Mouse (Mus musculus): ENCODE measurements around the gene 2300002M23Rik. TPM values are rescaled to one million over a fixed set of nuclear protein-coding genes. Genes with fewer than 3 reads are reported as not detected.

2300002M23Rik gene
- polyA plus RNA-seq (2012; rRNA removed; ENCODE audit: low replicate concordance) = not detected in 2 replicates

DNA sequence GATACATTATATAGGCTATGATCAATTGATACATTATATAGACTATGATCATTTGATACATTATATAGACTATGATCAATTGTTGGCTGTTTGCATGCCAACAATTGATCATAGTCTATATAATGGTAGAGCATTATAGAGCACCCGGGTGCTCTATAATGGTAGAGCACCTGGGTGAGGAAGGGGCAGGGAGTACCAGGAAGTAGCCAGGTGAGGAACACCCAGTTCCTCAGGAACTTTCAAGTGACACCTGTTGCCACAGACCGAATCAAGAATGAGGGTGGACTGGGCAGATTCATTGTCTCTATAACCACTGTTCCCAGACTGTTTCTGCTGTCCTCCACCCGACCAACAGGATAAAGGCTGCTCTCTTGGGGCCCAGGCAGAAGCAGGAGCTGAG, at the start of gene 2300002M23Rik:
TSS of gene 2300002M23Rik (plus strand) at position 301 of the 400 bp plus-strand sequence.

DNA sequence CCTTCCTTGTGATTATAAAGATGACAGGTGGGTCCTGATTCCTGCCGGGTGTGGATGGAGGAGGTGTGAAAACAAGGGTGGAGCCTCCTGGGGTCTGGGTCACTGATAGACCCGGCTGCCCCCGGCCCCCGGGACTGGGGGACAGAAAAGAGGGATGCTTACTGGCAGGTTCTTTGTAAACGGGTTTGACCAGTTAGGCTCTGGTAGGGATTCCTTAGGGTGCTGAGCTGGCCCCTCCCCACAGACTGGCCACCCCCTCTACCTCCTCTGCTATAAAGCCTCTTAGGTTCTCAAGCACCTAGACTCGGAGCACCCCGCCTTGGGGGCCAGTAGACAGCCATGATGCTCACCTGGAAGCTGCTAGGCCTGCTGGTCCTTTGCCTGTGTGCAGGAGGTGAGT, 34.3 kb upstream of the 2300002M23Rik start, which contains the start of gene Psors1c2:
TSS of gene Psors1c2 (plus strand) at position 301 of the 400 bp plus-strand sequence.

DNA sequence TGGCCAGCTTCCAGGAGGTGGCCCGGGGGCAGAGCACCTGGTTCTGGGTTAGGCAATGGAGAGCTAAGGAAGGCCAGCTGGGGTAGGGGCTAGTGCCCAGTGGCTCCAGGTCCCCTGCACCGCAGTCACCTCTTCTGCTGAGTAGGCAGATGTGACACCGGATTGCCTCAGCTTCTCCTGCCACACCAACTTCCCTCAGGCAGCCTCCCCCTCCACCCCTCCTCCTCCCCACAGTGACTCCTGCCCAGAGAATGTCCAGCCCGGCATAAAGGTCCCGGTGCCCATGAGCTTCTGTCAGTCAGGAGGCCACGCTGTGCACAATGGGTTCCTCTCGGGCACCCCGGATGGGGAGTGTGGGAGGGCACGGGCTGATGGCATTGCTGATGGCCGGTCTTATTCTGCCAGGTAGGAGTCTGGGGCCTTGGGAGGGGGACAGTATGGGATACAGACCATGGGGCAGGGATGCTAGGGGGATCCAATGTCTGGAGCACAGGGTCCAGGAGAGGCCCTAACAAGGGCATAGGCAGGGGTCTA, 15.3 kb upstream of the 2300002M23Rik start, which contains the start of gene Cdsn:
TSS of gene Cdsn (plus strand) at position 248 of the 534 bp plus-strand sequence.

DNA sequence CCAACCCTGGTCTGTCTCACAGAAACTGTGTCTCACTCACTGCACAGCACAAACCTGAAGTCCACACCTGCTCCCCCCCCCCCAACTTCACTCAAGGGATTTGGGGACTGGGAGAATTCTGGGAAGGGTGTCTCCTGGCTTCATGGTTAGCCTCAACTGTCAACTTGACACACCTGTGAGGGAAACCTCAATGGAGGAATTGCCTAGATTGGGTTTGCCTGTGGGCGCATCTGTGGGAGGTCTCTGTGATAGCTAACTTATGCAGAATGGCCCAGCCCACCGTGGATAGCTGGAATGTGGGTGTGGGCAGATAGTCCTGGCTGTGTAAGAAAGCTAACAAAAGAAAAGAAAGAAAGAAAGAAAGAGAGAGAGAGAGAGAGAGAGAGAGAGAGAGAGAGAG, 34.0 kb downstream of the 2300002M23Rik start, which contains the start of gene Sfta2:
TSS of gene Sfta2 (plus strand) at position 301 of the 400 bp plus-strand sequence.

Other genes with a start within 250 kb of the 2300002M23Rik start
- 28.5 and 65.5 TPM in 2 replicates for gene H2-Q1, start 247.0 kb upstream of the 2300002M23Rik start, polyA plus RNA-seq (2012; rRNA removed; ENCODE audit: low replicate concordance)
- 350 and 1,003 TPM in 2 replicates for gene H2-Q2, start 225.2 kb upstream of the 2300002M23Rik start, polyA plus RNA-seq (2012; rRNA removed; ENCODE audit: low replicate concordance)
- gene H2-Q4, start 187.8 kb upstream of the 2300002M23Rik start, polyA plus RNA-seq (2012; rRNA removed; ENCODE audit: low replicate concordance) = 97.7 and 164 TPM in 2 replicates
- gene H2-Q6, start 142.6 kb upstream of the 2300002M23Rik start, polyA plus RNA-seq (2012; rRNA removed; ENCODE audit: low replicate concordance) = 16.0 and 40.0 TPM in 2 replicates
- gene H2-Q7, start 128.3 kb upstream of the 2300002M23Rik start, polyA plus RNA-seq (2012; rRNA removed; ENCODE audit: low replicate concordance) = 49.5 and 117 TPM in 2 replicates
- 11.4 and 14.5 TPM in 2 replicates for gene H2-Q10, start 97.4 kb upstream of the 2300002M23Rik start, polyA plus RNA-seq (2012; rRNA removed; ENCODE audit: low replicate concordance)
- gene Pou5f1, start 61.4 kb upstream of the 2300002M23Rik start, polyA plus RNA-seq (2012; rRNA removed; ENCODE audit: low replicate concordance) = not detected in 2 replicates
- 8.0 and 16.7 TPM in 2 replicates for gene Tcf19, start 50.6 kb upstream of the 2300002M23Rik start, polyA plus RNA-seq (2012; rRNA removed; ENCODE audit: low replicate concordance)
- gene Cchcr1, start 50.4 kb upstream of the 2300002M23Rik start, polyA plus RNA-seq (2012; rRNA removed; ENCODE audit: low replicate concordance) = 3.4 TPM in 2 replicates
- 0.39 TPM in 1 of 2 replicates, not detected in the other for gene Psors1c2, start 34.2 kb upstream of the 2300002M23Rik start, polyA plus RNA-seq (2012; rRNA removed; ENCODE audit: low replicate concordance)
- gene Cdsn, start 15.3 kb upstream of the 2300002M23Rik start, polyA plus RNA-seq (2012; rRNA removed; ENCODE audit: low replicate concordance) = 0.71 and 1.6 TPM in 2 replicates
- 0.48 TPM in 1 of 2 replicates, not detected in the other for gene Sfta2, start 34.1 kb downstream of the 2300002M23Rik start, polyA plus RNA-seq (2012; rRNA removed; ENCODE audit: low replicate concordance)
- 0.05 TPM in 1 of 2 replicates, not detected in the other for gene Gm9573, start 59.2 kb downstream of the 2300002M23Rik start, polyA plus RNA-seq (2012; rRNA removed; ENCODE audit: low replicate concordance)
- gene Mucl3, start 76.2 kb downstream of the 2300002M23Rik start, polyA plus RNA-seq (2012; rRNA removed; ENCODE audit: low replicate concordance) = 0.17 and 64.7 TPM in 2 replicates
- gene Vars2, start 100.1 kb downstream of the 2300002M23Rik start, polyA plus RNA-seq (2012; rRNA removed; ENCODE audit: low replicate concordance) = 32.7 and 37.8 TPM in 2 replicates
- gene Gtf2h4, start 106.3 kb downstream of the 2300002M23Rik start, polyA plus RNA-seq (2012; rRNA removed; ENCODE audit: low replicate concordance) = 14.5 and 14.8 TPM in 2 replicates
- 63.7 and 75.5 TPM in 2 replicates for gene Ddr1, start 137.2 kb downstream of the 2300002M23Rik start, polyA plus RNA-seq (2012; rRNA removed; ENCODE audit: low replicate concordance)

Data from duodenum, adult 2 months (tissue).